In the genomic region with DNA sequence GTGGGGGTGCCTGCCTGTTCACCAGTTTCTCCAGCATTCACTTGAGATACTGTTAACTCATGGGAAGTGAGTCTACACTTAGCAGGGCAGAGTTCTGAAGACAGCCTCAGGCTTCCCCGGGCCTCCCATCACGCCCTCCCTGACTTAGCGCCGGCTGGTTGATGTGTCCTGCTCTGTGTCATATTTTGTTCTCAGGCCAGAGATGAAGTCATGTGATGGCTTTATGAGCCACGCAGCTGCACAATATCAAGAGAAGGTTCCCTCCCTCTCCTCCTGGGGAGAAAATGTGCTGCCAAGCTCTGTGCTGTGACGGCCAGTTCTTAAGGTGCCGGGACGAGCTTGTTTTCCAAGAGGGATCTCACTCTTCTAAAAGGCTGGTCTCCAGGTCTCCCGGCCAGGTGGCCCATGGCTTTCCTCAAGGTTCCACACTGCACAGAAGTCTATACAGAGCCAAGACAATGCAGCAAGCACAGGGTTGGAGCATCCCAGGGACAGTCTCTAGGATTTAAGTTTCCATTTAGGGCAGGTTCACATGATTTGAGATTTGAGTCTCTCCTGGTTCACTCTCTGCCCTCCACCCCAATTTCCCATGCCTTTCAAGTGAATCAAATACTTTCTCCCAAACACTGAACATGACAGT, we compare ENCODE assay signal across 7 mouse cellular contexts.
DNase-seq lines count a peak whose midpoint lies in the region; ATAC-seq and TF ChIP-seq lines count a peak whose summit lies in the region.

No protein-coding gene starts in this region.

- no peak for TF ChIP-seq CTCF in lung, postnatal 0 days (IDR thresholded peaks at IDR 0.05)

- H3K4me3 ChIP-seq in embryonic facial prominence, embryonic 14.5 days (ENCODE audit: low read depth, low read length) = no peak overlapping the region
- H3K4me3 ChIP-seq in intestine, embryonic 16.5 days (ENCODE audit: low read length) = no peak overlapping the region
- H3K4me3 ChIP-seq in lung, postnatal 0 days (ENCODE audit: low read depth, low read length) = no peak overlapping the region
- H3K4me3 ChIP-seq in forebrain, embryonic 13.5 days = no peak overlapping the region

- 72% methylated on average over 9 of the region's 9 CpGs for WGBS in embryonic facial prominence, embryonic 14.5 days
- 41% methylated on average over 9 of the region's 9 CpGs for WGBS in intestine, embryonic 16.5 days
- WGBS in lung, postnatal 0 days = 52% methylated on average over 9 of the region's 9 CpGs
- 90% methylated on average over 9 of the region's 9 CpGs for WGBS in forebrain, embryonic 13.5 days

- H3K9me3 ChIP-seq in embryonic facial prominence, embryonic 14.5 days (ENCODE audit: control insufficient read depth, low read length) = peaks cover 8% of the 10 kb centered on the region; the same call in 1 of the 2 replicates
- H3K9me3 ChIP-seq in intestine, embryonic 16.5 days (ENCODE audit: control insufficient read depth, low read length) = no peaks in the 10 kb centered on the region
- H3K9me3 ChIP-seq in lung, postnatal 0 days (ENCODE audit: low read length) = no peaks in the 10 kb centered on the region
- H3K9me3 ChIP-seq in forebrain, embryonic 13.5 days (replicated peaks) = peaks cover 6% of the 10 kb centered on the region; the same call in 1 of the 2 replicates

- TF ChIP-seq EP300 in lung, postnatal 0 days (IDR thresholded peaks at IDR 0.05) = peak; percentile 93

- H3K4me2 ChIP-seq in embryonic facial prominence, embryonic 14.5 days (ENCODE audit: low read depth, low read length) = no peak overlapping the region
- no peak overlapping the region for H3K4me2 ChIP-seq in intestine, embryonic 16.5 days (ENCODE audit: low read depth, low read length)
- no peak overlapping the region for H3K4me2 ChIP-seq in lung, postnatal 0 days (replicated peaks; ENCODE audit: low read depth, low read length)
- no peak overlapping the region for H3K4me2 ChIP-seq in forebrain, embryonic 13.5 days

- no peaks in the 10 kb centered on the region for H3K36me3 ChIP-seq in embryonic facial prominence, embryonic 14.5 days (ENCODE audit: control insufficient read depth, insufficient read depth, low read length)
- H3K36me3 ChIP-seq in intestine, embryonic 16.5 days (ENCODE audit: control insufficient read depth, insufficient read depth, low read length) = no peaks in the 10 kb centered on the region
- no peaks in the 10 kb centered on the region for H3K36me3 ChIP-seq in lung, postnatal 0 days (ENCODE audit: insufficient read depth, low read length)
- H3K36me3 ChIP-seq in forebrain, embryonic 13.5 days (ENCODE audit: poor library complexity, severe bottlenecking) = no peaks in the 10 kb centered on the region

- H3K27me3 ChIP-seq in embryonic facial prominence, embryonic 14.5 days (replicated peaks; ENCODE audit: control insufficient read depth, insufficient read depth, low read length) = no peaks in the 10 kb centered on the region
- H3K27me3 ChIP-seq in intestine, embryonic 16.5 days (replicated peaks; ENCODE audit: control insufficient read depth, insufficient read depth, low read length) = no peaks in the 10 kb centered on the region
- no peaks in the 10 kb centered on the region for H3K27me3 ChIP-seq in lung, postnatal 0 days (replicated peaks; ENCODE audit: insufficient read depth, low read length)
- no peaks in the 10 kb centered on the region for H3K27me3 ChIP-seq in forebrain, embryonic 13.5 days

- peak; percentile 79; the same call in 1 of the 2 replicates for ATAC-seq in embryonic facial prominence, embryonic 14.5 days (ENCODE audit: low read depth)
- ATAC-seq in intestine, embryonic 16.5 days = peak; percentile 89
- ATAC-seq in lung, postnatal 0 days = peak; percentile 94
- ATAC-seq in forebrain, embryonic 13.5 days = no peak

- DNase-seq in Muller cell, postnatal 12 days (ENCODE audit: inconsistent ontology term) = peak; percentile 6
- DNase-seq in embryonic facial prominence, embryonic 14.5 days (ENCODE audit: low spot score) = peak; percentile 78
- peak; percentile 91 for DNase-seq in lung, postnatal 0 days (ENCODE audit: low spot score)
- DNase-seq in thymus, postnatal 10 days (ENCODE audit: low spot score in 2 of 2) = no peak
- DNase-seq in spleen, postnatal 14 days (ENCODE audit: low spot score in 2 of 2) = no peak

- peaks cover 3% of the 10 kb centered on the region for H3K4me1 ChIP-seq in embryonic facial prominence, embryonic 14.5 days (ENCODE audit: control insufficient read depth, insufficient read depth, low read length)
- H3K4me1 ChIP-seq in intestine, embryonic 16.5 days (ENCODE audit: control insufficient read depth, insufficient read depth, low read length) = peaks cover 6% of the 10 kb centered on the region; the same call in 1 of the 2 replicates
- no peaks in the 10 kb centered on the region for H3K4me1 ChIP-seq in lung, postnatal 0 days (ENCODE audit: insufficient read depth, low read depth, low read length)
- H3K4me1 ChIP-seq in forebrain, embryonic 13.5 days = no peaks in the 10 kb centered on the region

- H3K9ac ChIP-seq in embryonic facial prominence, embryonic 14.5 days (ENCODE audit: low read depth, low read length) = no peak overlapping the region
- H3K9ac ChIP-seq in intestine, embryonic 16.5 days (ENCODE audit: low read depth, low read length) = no peak overlapping the region
- no peak overlapping the region for H3K9ac ChIP-seq in lung, postnatal 0 days (replicated peaks; ENCODE audit: low read depth)
- H3K9ac ChIP-seq in forebrain, embryonic 13.5 days = no peak overlapping the region

- H3K27ac ChIP-seq in embryonic facial prominence, embryonic 14.5 days (replicated peaks; ENCODE audit: low read depth, low read length) = no peak overlapping the region
- H3K27ac ChIP-seq in intestine, embryonic 16.5 days (ENCODE audit: low read length) = peak overlapping the region; percentile 23
- no peak overlapping the region for H3K27ac ChIP-seq in lung, postnatal 0 days (ENCODE audit: low read length)
- H3K27ac ChIP-seq in forebrain, embryonic 13.5 days = no peak overlapping the region

Comparison
In these comparisons a context has a peak if more than half of its experiments do, and no peak if none do; other contexts are left out.
1. DNase-seq: peak in Muller cell, postnatal 12 days (single experiment), embryonic facial prominence, embryonic 14.5 days (single experiment) and lung, postnatal 0 days (single experiment); none in thymus, postnatal 10 days (0 of 2) and spleen, postnatal 14 days (0 of 2).